Mouse (Mus musculus) thymus, adult 2 months (tissue): Measurements from ENCODE around the gene Acad10. TPM values are rescaled to one million over a fixed set of nuclear protein-coding genes. Genes with fewer than 3 reads are reported as not detected.
A peak's percentile ranks its signal among the peaks of the same experiment; 100 is the strongest.

Experiments
- DNase-seq: peaks from one replicate; pipeline ENCODE4 v3.0.0; 2021
- H3K27ac ChIP-seq: fragments of 200-500 bp; 2 replicates; pipeline ENCODE4 v1.5.1; 2012; ENCODE audit warnings: low read length, control low read depth; ENCODE audit not compliant: control insufficient read depth, insufficient read depth
- H3K27me3 ChIP-seq: fragments of 200-500 bp; 2 replicates; pipeline ENCODE4 v1.6.1; 2012; ENCODE audit warnings: mild to moderate bottlenecking, low read length, moderate library complexity, mixed read lengths; ENCODE audit not compliant: control insufficient read depth, insufficient read depth
- H3K36me3 ChIP-seq: fragments of 200-500 bp; 2 replicates; pipeline ENCODE4 v1.6.1; 2012; ENCODE audit warnings: mild to moderate bottlenecking, low read length, moderate library complexity; ENCODE audit not compliant: control insufficient read depth, insufficient read depth
- H3K4me1 ChIP-seq: fragments of 200-500 bp; replicated peaks from 2 replicates; pipeline ENCODE4 v1.6.1; 2012; ENCODE audit warnings: low read length; ENCODE audit not compliant: control insufficient read depth, insufficient read depth
- H3K4me3 ChIP-seq: fragments of 200-500 bp; 2 replicates; pipeline ENCODE4 v1.5.1; 2012; ENCODE audit warnings: mild to moderate bottlenecking, low read length, control low read depth, moderate library complexity; ENCODE audit not compliant: control insufficient read depth, insufficient read depth
- CTCF ChIP-seq: fragments of 200-500 bp; IDR thresholded peaks from 2 replicates; pipeline ENCODE4 v1.5.1; 2012; ENCODE audit warnings: mild to moderate bottlenecking, control low read depth, low read length, moderate library complexity, borderline replicate concordance; ENCODE audit not compliant: control insufficient read depth, poor library complexity, insufficient read depth; ENCODE audit errors: extremely low read depth
- POLR2A ChIP-seq: fragments of 200-500 bp; IDR thresholded peaks from 2 replicates; pipeline ENCODE4 v1.6.1; 2012; ENCODE audit warnings: mild to moderate bottlenecking, low read length, control low read depth, moderate library complexity; ENCODE audit not compliant: control insufficient read depth, poor library complexity, insufficient read depth; ENCODE audit errors: extremely low read depth
- WGBS: fragments of 180-500 bp; shearing (Covaris S2); methylation state at CpG from one replicate; pipeline ENCODE4 v1.1.7; 2018; 5-methylcytosine and 5-hydroxymethylcytosine counted together
- polyA plus RNA-seq: library from polyadenylated mRNA; depleted of rRNA; stranded (reverse); fragments of >200 nt; gene quantifications from 2 replicates; pipeline ENCODE4 v1.2.3, GENCODE M21; 2012

Acad10 gene
- polyA plus RNA-seq, 1 experiment: 7.2 TPM

- no peak overlapping the region for H3K4me3 ChIP-seq
- WGBS: 94% methylated on average over 3 of the region's 3 CpGs
- no peaks in the 10 kb centered on the region for H3K27me3 ChIP-seq
- no peak for TF ChIP-seq CTCF
- no peak for TF ChIP-seq POLR2A
- peak; percentile 42 for DNase-seq
- H3K4me1 ChIP-seq: no peaks in the 10 kb centered on the region
- no peak overlapping the region for H3K27ac ChIP-seq
- peaks cover 36% of the 10 kb centered on the region for H3K36me3 ChIP-seq
These were observed 10.1 kb upstream of the Acad10 start for GRCm38 (mm10) chr5:121670412-121670811.

- Histone ChIP-seq H3K36me3 (peaks cover 33% of the 10 kb centered on the region), H3K27me3 (no peaks in the 10 kb centered on the region), H3K4me3 (no peak overlapping the region), H3K4me1 (no peaks in the 10 kb centered on the region), H3K27ac (no peak overlapping the region)
- TF ChIP-seq CTCF (no peak), POLR2A (no peak)
- 93% methylated on average over 6 of the region's 6 CpGs for WGBS
- DNase-seq: no peak
These were observed 8.1 kb upstream of the Acad10 start for GRCm38 (mm10) chr5:121668411-121668810.

DNA sequence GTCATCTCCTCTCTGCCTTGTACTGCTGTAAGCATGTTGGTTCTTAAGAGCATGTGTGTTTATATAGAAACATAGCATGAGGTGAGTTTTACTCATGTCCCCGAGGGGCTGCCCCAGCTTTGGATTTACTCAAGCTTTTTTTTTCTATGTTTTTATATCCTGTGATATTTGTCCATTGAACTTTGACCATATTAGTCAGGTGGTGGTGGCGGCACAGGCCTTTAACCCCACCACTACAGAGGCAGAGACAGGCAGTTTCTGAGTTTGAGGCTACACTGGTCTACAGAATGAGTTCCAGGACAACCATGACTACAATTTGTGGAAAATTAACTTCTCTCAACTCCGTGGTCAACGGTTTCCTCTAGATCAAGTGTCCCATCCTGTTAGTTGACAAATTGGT is 6.8 kb upstream of the Acad10 start:
- peaks cover 33% of the 10 kb centered on the region for H3K36me3 ChIP-seq
- H3K4me3 ChIP-seq: no peak overlapping the region
- TF ChIP-seq CTCF: no peak
- no peak for TF ChIP-seq POLR2A
- H3K27me3 ChIP-seq: no peaks in the 10 kb centered on the region
- no peak overlapping the region for H3K27ac ChIP-seq
- WGBS: 86% methylated on average over 4 of the region's 4 CpGs
- no peak for DNase-seq
- H3K4me1 ChIP-seq: peaks cover 2% of the 10 kb centered on the region; the same call in 1 of the 2 replicates

DNA sequence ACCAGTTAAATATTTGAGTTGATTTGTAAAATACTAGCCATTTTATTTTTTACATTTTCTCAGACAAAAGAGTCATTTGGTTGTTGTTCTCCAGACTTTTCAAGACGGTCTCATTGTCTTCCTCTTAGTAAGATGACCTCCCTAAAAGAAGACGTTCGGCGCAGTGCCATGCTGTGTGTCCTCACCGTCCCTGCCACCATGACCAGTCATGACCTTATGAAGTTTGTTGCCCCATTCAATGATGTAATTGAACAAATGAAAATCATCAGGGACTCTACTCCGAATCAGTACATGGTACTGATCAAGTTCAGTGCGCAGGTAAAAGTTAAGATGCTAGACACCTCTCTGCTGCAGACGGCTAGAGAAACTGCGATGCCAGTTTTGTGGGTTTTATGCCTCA is 4.7 kb upstream of the Acad10 start:
- WGBS: 98% methylated on average over 9 of the region's 9 CpGs
- no peak overlapping the region for H3K27ac ChIP-seq
- no peaks in the 10 kb centered on the region for H3K27me3 ChIP-seq
- no peak for DNase-seq
- H3K4me1 ChIP-seq: peaks cover 12% of the 10 kb centered on the region
- TF ChIP-seq POLR2A (no peak), CTCF (no peak)
- H3K36me3 ChIP-seq: peaks cover 31% of the 10 kb centered on the region
- H3K4me3 ChIP-seq: no peak overlapping the region

- peaks cover 15% of the 10 kb centered on the region for H3K4me1 ChIP-seq
- DNase-seq: no peak
- H3K4me3 ChIP-seq: no peak overlapping the region
- 94% methylated on average over 6 of the region's 6 CpGs for WGBS
- H3K27ac ChIP-seq: no peak overlapping the region
- no peak for TF ChIP-seq CTCF
- H3K36me3 ChIP-seq: peaks cover 31% of the 10 kb centered on the region
- no peaks in the 10 kb centered on the region for H3K27me3 ChIP-seq
These were observed 3.8 kb upstream of the Acad10 start for GRCm38 (mm10) chr5:121664078-121664477.

- H3K4me3 ChIP-seq: no peak overlapping the region
- WGBS: 95% methylated on average over 8 of the region's 8 CpGs
- TF ChIP-seq CTCF (no peak), POLR2A (no peak)
- H3K4me1 ChIP-seq: peaks cover 15% of the 10 kb centered on the region
- no peak for DNase-seq
- H3K36me3 ChIP-seq: peaks cover 31% of the 10 kb centered on the region
- H3K27me3 ChIP-seq: no peaks in the 10 kb centered on the region
- H3K27ac ChIP-seq: no peak overlapping the region
These were observed 3.1 kb upstream of the Acad10 start for GRCm38 (mm10) chr5:121663456-121663855.

- peak overlapping the region; percentile 95 for H3K4me3 ChIP-seq
- peaks cover 21% of the 10 kb centered on the region for H3K36me3 ChIP-seq
- WGBS: 95% methylated on average over 5 of the region's 5 CpGs
- no peaks in the 10 kb centered on the region for H3K27me3 ChIP-seq
- no peak overlapping the region for H3K27ac ChIP-seq
- no peak for TF ChIP-seq POLR2A
- no peak for TF ChIP-seq CTCF
- no peak for DNase-seq
- H3K4me1 ChIP-seq: peaks cover 15% of the 10 kb centered on the region
These were observed 1.2 kb upstream of the Acad10 start for GRCm38 (mm10) chr5:121661494-121661893.
